ENCODE assay signal across 15 mouse cellular contexts in the genomic region with DNA sequence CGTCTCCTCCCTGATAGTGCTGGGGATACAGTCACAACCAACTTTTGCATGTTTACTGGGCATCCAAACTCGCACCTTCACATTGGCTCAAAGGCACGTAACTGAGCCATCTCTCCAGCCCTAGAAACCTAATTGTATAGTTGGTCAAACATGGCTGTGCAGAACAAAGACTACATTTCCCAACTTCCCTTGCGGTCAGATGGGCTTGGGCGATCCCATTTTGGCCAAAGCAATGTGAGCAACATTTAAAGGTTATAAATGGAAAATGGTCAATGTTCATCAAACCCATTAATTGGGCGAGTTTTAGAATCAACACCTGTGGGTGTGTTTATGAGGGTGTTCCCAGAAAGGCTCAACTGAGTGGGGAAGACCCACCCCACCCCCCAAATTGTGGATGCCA.
"Had no signal": no experiment of that assay in that cellular context is flagged by ENCODE, and none has a peak within 500 bp of the region (broad histone marks: within the 10 kb centered on the region; RNA-seq: fewer than 3 reads in every experiment).

No protein-coding gene starts in this region.

- H3K9me3 ChIP-seq: intestine, embryonic 15.5 days; limb, embryonic 10.5 days; liver, embryonic 15.5 days; neural tube, embryonic 15.5 days had no signal

- H3K4me1 ChIP-seq: intestine, embryonic 15.5 days; limb, embryonic 10.5 days; liver, embryonic 15.5 days; neural tube, embryonic 15.5 days had no signal

- ATAC-seq: intestine, embryonic 15.5 days had no signal

- H3K27me3 ChIP-seq: intestine, embryonic 15.5 days; liver, embryonic 15.5 days; neural tube, embryonic 15.5 days had no signal

- H3K4me3 ChIP-seq: intestine, embryonic 15.5 days; layer of hippocampus, adult 2 months; limb, embryonic 10.5 days; liver, embryonic 15.5 days; myocyte; neural tube, embryonic 15.5 days had no signal

- DNase-seq: kidney, adult 8-10 months; kidney, postnatal 36 days; lung, postnatal 10 days; midbrain, embryonic 14.5 days; right cerebral cortex, adult 18-20 months; right cerebral cortex, postnatal 25 days; thymus, adult 18-20 months; thymus, postnatal 25 days had no signal

- H3K9ac ChIP-seq: intestine, embryonic 15.5 days; liver, embryonic 15.5 days; neural tube, embryonic 15.5 days had no signal

- H3K27ac ChIP-seq: intestine, embryonic 15.5 days; layer of hippocampus, adult 2 months; limb, embryonic 10.5 days; liver, embryonic 15.5 days; neural tube, embryonic 15.5 days had no signal

- H3K36me3 ChIP-seq: intestine, embryonic 15.5 days; limb, embryonic 10.5 days; liver, embryonic 15.5 days had no signal

- H3K4me2 ChIP-seq: intestine, embryonic 15.5 days; liver, embryonic 11.5 days; liver, embryonic 15.5 days; neural tube, embryonic 15.5 days had no signal
